Mouse (Mus musculus) adrenal gland, adult 18-20 months (tissue): ENCODE data around the gene S1pr2. TPM values are rescaled to one million over a fixed set of nuclear protein-coding genes. Genes with fewer than 3 reads are reported as not detected.

Experiments
- DNase-seq, 2 experiments: peaks; one replicate each; pipeline ENCODE4 v3.0.0; 2021 to 2022; ENCODE audit warnings: low spot score in 2 of 2
- total RNA-seq, 2 experiments: library from RNA; stranded (reverse); gene quantifications; 1 replicate in 1 of 2; 2 replicates in 1 of 2; pipeline ENCODE4 v1.2.3; 2021

The S1pr2 gene
- total RNA-seq, 2 experiments from 2014 or later: 18.3 to 22.0 TPM

DNA sequence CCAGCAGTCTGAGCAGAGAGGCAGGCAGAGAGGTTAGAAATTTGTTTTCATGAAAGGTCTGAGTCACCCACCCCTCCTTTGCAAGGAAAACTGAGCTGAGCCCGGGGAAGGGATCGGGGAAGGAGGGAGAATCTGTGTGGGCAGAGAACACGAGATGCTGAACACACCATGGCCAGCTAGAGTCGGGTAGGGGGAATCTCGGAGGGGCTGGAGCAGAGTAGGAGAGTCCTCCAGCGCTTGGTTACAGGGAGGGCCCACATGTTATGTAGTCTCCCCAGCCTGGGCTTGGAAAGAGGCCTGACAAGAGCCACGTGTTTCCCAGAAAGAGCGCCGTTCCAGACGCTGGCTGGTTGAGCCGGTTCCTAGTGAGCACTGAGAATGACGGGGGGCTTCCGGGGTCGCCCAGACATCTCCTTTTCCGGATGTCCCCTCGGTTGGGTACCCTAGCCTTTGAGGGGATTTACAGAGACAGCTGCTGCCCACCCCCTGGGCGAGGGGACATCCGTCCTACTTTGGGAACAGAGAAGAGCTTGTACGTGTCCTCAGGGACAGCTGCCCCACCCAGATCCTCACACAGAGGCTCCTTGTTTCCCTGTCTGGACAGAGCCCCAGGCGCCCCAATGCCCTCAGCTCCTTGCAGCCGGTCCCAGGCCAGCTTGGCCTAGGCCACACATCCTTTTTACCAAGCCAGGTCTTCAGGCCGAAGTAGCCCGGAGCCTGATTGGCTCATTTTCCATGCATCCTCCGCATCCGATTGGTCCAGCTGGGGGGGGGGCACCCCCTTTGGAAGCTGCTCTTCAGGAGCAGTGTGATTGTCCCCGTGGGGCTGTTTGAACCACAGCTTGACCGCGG is 4.2 kb downstream of the S1pr2 start:
- no peak for DNase-seq

DNA sequence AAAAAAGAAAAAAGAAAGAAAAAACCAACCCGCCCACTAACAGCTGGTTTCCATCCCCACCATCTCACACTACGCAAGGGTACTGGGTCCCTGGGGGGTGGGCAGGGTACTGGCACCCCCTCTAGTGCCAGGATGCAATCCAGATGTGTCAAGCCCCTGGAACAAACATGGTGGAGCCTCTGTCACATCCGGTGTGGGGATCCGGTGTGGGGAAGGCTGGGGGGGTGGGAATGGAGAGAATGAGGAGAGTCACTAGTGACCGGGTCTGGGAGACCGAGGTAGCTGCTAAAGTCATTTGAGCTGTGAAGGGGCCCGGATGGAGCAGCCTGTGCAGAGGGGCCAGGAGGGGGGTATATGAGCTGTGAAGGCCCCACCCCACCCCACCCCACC is 4.8 kb downstream of the S1pr2 start:
- no peak for DNase-seq

DNA sequence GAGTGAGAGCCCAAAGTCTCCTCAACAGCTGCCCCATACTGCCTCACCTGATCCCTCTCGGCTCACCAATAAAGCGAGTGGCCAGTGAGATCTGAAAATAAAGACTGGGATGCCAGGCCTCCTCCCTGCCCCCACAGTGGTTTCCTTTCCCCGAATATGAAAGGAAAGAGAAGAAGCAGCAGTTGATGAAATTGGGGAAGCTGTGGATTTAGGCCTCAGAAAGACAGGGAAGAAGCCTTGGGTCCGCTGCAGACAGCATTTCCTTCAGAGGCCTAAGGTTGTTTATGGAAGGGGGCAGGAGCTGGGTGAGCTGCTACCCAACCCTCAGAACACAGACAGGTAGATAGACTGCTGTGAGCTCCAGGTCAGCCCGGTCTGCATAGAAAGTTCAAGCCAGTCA is 9.8 kb downstream of the S1pr2 start:
- DNase-seq: no peak

DNA sequence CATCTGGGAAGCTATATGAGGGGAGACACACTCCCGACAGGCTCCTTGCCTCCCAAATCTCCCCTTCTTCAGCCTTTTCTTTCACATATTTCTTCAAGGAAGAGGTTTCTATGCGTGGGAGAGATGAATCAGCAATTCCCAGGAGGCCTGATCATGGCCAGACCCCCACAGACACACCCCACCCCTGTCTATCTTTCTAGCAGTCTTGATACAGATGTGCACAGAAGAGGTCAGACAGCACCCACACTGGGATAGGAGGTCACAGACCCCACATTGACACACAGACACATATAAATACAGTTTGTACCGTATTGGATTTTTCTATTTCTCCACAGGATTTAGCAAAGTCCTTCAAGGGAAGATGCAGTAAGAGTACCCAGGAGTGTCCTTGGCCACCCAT is 10.6 kb downstream of the S1pr2 start:
- no peak for DNase-seq

DNA sequence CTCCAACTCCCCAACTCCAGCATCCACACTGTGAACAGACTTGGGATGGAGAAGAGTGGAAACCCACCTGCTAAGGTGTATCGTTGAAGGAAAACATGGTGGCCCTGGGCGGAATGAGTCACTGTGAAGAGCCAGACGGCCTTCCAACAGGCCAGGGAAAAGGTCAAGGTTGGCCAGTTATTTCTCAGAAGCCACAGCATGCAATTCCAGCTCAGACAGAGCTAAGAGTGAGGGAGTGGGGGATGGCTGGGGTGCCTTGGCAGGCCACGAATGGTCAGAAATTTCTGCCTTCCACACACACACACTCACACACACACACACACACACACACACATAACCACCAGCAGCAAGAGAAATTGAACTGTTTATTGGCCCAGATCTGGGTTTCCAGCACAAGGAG is 11.0 kb downstream of the S1pr2 start:
- DNase-seq: peak in 1 of 2 experiments; percentile 55

DNA sequence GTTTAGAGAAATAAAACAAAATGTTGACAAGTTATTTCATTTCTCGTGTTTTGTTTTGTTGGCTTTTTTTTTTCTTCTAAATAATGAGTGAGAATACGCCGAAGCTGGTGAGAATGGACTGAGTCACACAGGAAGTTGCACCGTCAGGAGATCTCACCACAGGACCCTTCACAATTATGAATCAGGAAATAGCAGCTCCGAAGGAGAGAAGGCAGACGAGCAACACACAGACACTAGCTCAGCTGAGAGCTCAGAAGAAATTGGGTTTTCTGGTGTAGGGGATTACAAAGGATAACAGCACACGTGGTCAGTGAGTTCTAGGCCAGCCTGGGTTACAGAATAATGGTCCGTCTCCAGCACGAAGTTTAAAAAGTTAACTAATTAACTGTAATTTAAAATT is 15.0 kb downstream of the S1pr2 start:
- DNase-seq: no peak

DNA sequence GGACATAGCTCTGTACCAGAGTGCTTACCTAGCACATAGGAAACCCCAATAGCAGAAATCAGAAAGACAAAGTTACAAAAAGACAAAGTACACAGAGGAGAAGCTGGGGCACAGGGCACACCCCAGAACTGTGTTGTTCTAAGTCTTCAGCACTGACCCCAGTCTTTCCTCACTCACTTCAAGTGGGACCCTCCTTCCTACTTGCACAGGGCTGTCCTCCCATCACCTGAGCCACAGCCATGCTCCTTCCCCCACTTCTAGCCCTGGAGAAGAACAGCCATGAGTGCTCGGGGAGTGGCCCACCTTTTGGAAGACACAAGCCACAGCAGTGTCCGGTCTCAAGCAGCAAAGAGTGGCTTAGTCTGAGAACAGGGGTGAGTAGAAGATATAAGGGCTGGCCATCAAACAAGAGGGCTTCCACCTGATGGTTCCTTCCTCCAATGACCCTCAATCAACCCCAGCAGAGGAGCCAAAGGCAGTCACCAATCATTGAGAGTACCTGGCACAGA is 17.1 kb downstream of the S1pr2 start, which contains the start of gene Dnmt1:
Dnmt1 (minus strand) TSS at position 459 of the 509 bp plus-strand sequence.
- DNase-seq: no peak

DNA sequence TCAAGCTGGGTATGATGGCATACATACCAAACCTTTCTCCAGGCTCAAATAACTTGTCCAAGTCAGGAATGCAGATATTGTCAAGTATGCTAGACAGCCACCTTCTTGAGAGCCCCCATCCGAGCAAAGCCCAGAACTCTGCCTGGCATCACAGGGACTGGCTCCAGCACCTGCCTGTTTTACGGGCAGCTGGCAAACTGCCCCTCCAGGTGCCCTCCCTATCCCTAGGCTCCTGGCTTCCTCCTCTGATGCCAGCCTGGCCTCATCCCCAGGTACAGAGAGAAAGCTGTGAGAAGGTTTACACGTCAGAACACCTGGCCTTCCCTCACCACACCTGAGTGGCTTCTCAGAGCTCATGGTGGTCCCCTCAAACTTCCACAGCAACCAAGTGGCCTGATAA is 19.6 kb downstream of the S1pr2 start:
- no peak for DNase-seq

DNA sequence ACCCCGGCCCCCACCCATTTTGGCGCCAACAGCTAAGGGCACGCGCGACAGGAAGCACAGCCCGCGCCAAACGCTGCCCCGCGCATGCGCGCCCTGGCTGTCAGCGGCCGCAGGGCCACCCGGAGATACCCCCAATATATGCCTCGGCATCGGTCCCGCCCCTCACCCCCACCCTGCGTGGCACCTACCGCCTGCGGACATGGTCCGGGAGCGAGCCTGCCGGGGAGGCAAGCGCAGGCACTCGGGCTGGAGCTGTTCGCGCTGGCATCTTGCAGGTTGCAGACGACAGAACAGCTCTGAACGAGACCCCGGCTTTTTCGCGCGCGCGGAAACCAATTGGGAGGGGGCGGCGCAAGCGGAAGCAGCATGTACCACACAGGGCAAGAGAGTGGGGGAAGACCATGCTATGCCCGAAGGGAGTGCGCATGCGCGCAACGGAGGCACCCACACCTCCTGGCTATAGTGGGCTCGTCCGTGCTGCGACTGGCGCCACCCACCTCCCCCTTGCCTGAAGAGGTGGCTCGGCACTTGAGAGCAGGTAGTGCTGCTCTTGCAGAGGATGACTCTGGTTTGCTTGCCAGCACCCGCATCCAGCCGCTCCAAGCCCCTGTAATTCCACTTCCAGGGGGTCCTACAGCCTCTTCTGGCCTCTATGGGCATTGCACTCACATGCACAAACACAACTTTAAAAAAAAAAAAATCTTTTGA is 23.9 kb downstream of the S1pr2 start:
- DNase-seq: peak; percentile 88 to 90

DNA sequence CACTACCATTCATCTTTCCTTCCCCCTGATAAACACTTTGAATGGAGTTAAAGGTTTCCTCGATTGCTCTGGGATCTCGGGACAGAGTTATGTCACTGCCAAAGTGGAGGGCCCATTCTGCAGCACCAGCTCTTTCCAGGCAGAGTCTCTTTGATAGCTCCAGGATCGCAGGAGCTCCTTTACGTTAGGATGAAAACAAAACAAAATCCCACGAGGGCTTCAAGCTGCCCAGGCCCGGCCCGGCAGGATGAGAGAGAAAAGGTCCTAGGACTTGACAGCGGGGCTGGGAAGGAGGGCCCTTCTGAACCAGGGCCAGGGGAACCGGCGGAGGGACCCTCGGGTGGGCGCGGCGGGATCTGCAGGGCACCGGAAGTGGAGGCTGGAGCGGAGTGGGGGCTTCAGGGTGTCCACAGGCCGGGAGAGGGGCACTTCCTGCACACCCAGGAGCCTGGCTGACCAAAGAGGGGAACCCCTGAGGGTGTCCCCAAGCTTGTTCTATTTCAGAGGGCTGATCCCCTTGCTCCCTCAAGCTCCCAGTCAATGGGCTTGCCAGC is 24.5 kb downstream of the S1pr2 start:
- no peak for DNase-seq

DNA sequence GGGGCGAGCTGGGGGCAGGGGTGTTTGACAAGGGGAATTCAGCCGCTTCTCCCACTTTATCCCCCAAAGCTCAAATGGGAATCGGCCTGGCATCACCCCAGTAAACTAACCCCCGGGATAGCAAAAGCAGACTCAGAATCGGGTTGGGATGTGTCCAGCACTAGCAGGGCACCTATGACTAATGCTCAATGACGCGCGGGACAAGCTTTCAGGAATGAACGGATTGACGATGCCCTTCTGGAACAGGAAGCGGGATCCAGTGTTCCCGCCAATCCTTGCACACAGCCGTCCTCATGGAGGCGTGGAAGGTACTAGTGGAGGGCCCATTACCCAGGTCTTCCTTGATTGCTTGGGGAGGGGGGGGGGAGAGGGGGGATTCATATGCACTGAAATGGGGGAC is 25.1 kb downstream of the S1pr2 start:
- DNase-seq: peak; percentile 52 to 64

DNA sequence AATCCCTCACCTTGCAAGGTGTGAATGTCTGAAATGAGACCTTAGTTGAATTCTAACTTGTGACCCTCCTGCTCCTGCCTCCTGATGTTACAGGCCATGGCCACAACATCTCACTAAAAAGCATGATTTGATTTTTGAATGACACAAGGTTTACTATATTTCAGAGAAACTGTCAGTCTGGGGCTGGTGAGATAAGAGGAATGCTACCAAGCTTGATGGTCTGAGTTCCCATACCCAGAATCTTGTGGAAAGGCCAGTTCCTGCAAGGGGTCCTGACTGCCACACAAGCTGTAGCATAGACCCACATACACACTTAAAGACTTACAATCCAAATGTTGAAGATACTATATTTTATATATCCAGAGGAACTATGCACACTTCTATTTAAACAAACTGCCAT is 26.2 kb downstream of the S1pr2 start:
- DNase-seq: no peak

DNA sequence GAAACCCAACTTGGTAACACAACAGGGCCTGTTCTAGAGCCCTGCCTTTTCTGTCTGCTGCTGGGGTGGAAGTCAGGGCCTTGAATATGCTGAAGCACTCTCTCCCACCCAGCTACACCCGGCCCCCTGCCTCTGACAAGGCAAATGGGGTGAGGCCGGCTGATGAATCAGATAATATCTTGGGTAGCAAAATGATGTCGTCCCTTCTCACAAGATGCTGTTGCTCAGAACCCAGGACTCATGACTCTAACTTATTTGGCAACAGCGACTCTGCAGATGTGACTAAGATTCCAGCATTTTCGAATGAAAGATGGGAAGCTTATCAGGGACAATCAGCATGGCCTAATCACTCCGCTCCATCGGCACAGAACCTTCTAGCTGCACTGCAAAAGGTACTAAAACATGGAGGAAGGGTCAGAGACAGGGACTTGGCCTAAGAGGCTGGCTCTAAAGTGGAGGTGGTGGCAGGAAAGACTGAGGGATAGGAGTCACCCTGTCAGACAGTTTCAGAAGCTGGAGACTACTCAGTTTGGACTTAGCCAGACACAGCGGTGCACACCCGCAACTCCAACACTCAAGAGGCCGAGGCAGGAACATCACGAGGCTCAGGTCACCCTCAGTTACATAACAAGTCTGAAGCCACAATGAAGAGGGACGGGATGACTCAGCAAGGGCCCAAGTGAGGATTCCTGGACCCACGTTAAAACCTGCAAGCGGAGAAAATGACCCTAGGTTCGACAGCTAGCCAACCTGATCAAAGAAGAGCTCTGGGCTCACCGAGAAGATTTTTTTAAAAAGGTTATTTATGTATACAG is 30.3 kb downstream of the S1pr2 start:
- no peak for DNase-seq

DNA sequence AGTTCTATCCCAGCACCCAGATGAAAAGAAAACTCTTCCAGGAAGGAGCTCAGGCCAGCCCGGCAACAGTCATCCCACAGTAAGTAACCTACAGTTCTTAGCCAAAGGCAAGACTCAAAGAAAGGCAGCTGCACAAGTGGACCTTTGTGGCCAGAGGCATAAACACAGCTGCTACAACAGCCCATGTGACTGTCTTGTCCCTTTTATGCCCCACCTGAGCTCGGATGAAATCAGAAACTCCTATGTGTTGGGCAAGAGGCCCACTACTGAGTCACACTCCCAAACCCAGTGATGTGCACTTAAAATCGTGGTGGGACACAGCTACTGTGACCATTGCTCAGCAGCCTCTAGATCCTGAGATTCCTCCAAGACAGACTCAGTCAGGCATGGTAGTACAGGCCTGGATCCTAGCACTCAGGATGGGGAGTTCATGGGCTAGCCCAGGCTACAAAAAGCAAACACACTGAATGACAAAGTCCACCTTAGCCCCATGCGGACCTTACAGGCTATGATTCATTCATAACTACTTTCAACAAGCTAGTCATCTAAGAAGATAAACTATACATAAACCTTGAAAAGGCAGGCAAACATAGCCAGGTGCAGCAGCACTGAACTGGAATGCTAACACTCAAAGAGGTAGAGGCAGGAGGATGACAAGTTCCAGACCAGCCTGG is 31.7 kb downstream of the S1pr2 start:
- no peak for DNase-seq

DNA sequence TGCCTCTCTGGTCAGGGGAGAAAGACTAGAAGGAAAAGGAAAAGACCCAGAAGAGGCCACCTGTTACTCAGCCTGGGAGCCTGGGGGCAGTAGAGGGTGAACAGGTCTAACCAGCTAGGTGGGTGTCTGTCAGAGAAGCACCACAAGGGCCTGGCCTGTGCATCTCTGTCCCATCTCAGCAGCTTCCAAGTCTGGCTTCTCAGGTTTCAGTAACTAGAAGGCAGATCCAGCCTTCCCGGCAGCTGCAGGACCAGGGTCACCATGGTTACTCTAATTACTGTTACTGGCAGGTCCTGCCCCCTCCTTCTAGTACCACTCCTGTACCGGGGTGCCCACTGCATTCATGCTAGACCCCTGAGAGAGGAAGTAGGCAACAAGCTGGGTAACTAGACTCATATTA is 32.7 kb downstream of the S1pr2 start:
- DNase-seq: peak in 1 of 2 experiments; percentile 19

DNA sequence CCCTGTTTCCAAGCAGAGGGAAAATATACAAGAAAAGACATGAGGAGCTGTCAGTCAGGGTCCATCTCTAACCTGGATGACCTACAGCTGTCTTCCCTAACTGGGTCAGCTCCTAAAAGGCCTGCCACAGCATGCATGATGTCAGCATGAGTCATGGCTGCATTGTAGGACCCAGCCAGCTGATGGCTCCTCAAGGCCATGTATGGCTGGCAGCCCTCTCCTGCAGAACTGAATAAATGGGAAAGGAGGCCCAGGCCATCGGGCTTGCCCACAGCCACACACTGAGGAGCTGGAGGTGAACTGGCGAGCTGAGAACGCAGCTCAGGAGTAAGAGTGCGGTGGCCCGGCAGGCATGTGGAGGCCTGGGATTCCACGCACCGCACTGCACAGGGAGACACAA is 33.2 kb downstream of the S1pr2 start:
- peak; percentile 47 to 67 for DNase-seq

DNA sequence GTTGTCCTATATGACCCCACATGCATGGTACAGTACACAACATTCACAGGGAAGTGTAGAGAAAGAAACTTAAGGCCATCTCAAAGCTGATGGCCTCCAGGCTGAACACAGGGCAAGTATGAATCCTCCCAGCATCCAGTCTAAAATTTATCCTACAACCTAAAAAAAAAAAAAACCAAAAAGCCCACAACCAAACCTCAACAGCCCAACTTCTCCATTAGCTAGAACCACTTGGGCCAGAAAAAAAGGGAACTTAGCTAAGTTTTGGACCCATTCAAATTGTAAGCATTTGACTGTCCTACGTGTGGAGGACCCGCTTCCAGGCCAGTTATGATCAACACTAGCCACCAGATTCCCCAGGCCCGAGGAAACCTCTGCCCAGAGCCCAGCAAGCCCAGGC is 53.3 kb downstream of the S1pr2 start:
- DNase-seq: no peak

DNA sequence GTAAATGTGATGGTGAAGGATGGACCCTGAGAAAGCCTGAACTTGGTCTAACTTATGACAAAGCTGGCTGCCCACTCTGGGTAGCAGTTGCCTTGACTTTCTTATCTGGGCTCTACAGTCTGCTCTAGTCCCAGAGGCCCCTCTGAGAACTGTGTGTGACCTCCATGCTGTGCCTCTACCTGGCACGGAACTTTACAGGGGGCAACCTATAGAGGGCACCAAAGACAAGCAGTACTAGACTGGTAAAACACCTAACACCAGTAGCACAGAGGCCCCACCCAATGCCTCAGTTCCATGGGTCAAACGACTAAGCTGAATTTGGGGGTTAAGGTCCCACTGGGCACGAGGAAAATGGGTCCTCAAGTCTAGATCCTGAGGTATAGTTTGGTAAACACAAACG is 60.4 kb downstream of the S1pr2 start:
- DNase-seq: no peak
